Mouse (Mus musculus): ENCODE results near the gene Ranbp6. TPM values are rescaled to one million over a fixed set of nuclear protein-coding genes. Genes with fewer than 3 reads are reported as not detected.

Gene Ranbp6
- polyA plus RNA-seq, 1 experiment from 2014 or later: 13.7 TPM

DNA sequence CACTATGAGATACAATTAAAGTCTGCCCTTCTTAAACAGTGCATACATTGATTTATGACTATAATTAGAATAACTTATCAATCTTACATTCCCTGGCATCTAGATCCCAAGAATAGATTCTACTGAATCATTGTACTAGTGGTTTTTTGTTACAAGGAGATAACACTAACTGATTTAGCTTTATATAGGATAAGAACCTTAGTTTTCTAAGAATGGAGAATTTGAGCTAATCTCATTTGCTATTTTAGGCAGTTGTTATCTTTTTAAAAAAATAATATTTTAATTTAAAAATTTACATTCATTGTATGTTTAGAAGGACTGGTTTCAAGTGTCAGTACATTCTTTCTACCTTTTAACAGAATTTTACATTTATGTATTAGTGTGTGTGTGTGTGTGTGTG lies 24.8 kb downstream of the Ranbp6 start:
- Histone ChIP-seq H3K27ac (ENCODE audit: low read length) (no peak overlapping the region), H3K4me3 (ENCODE audit: low read length) (no peak overlapping the region), H3K9me3 (ENCODE audit: control insufficient read depth, low read length) (no peaks in the 10 kb centered on the region), H3K27me3 (ENCODE audit: control insufficient read depth, insufficient read depth, low read depth, low read length) (no peaks in the 10 kb centered on the region), H3K9ac (ENCODE audit: low read length) (no peak overlapping the region), H3K4me1 (replicated peaks; ENCODE audit: control insufficient read depth, insufficient read depth, low read length) (no peaks in the 10 kb centered on the region), H3K4me2 (ENCODE audit: low read depth, low read length) (no peak overlapping the region), H3K36me3 (ENCODE audit: control insufficient read depth, insufficient read depth, low read length) (no peaks in the 10 kb centered on the region; the same call in 1 of the 2 replicates)
- ATAC-seq (ENCODE audit: low read depth): no peak

DNA sequence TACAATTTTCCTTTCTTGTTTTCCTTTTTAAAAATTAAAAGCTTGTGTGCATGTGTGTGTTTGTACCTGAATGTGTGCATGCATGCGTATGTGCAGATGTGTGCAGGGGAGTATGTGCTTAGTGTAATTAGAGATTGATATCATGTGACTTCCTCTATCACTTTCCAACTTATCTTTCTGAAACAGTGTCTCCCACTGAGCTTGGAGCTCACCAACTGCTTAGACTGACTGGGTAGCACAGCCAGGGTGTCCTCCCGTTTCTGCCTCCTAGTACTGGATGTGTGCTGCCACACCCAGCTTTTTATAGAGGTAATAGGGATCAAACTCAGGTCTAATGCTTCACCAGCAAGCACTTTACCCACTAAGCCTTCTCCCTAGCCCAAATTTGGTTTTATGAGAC lies 29.9 kb downstream of the Ranbp6 start:
- Histone ChIP-seq H3K9ac (ENCODE audit: low read length) (no peak overlapping the region), H3K4me2 (ENCODE audit: low read depth, low read length) (no peak overlapping the region), H3K27me3 (ENCODE audit: control insufficient read depth, insufficient read depth, low read depth, low read length) (no peaks in the 10 kb centered on the region), H3K36me3 (ENCODE audit: control insufficient read depth, insufficient read depth, low read length) (no peaks in the 10 kb centered on the region; the same call in 1 of the 2 replicates), H3K27ac (ENCODE audit: low read length) (no peak overlapping the region), H3K9me3 (ENCODE audit: control insufficient read depth, low read length) (no peaks in the 10 kb centered on the region), H3K4me1 (replicated peaks; ENCODE audit: control insufficient read depth, insufficient read depth, low read length) (no peaks in the 10 kb centered on the region), H3K4me3 (ENCODE audit: low read length) (no peak overlapping the region)
- 90% methylated on average over 2 of the region's 2 CpGs for WGBS
- no peak for ATAC-seq (ENCODE audit: low read depth)

Other genes starting within 250 kb of the Ranbp6 start
- gene Ermp1, start 164.6 kb downstream of the Ranbp6 start, polyA plus RNA-seq (2015; fragmentation: Nextera tagmentation; extraction: Ambion mirVana): 5.8 and 6.2 TPM in 2 replicates
- gene Mlana, start 115.2 kb downstream of the Ranbp6 start, polyA plus RNA-seq (2015; fragmentation: Nextera tagmentation; extraction: Ambion mirVana): not detected in 2 replicates
- gene 9930021J03Rik, start 7.0 kb downstream of the Ranbp6 start, polyA plus RNA-seq (2015; fragmentation: Nextera tagmentation; extraction: Ambion mirVana): 3.8 and 4.1 TPM in 2 replicates
- 9.1 and 11.4 TPM in 2 replicates for gene Il33, start 112.1 kb upstream of the Ranbp6 start, polyA plus RNA-seq (2015; fragmentation: Nextera tagmentation; extraction: Ambion mirVana)
- gene Trpd52l3, start 190.8 kb upstream of the Ranbp6 start, polyA plus RNA-seq (2015; fragmentation: Nextera tagmentation; extraction: Ambion mirVana): not detected in 2 replicates
- gene Uhrf2, start 217.5 kb upstream of the Ranbp6 start, polyA plus RNA-seq (2015; fragmentation: Nextera tagmentation; extraction: Ambion mirVana): 60.2 and 64.8 TPM in 2 replicates